Mouse (Mus musculus): ENCODE results near the gene Plod1.
A peak's percentile ranks its signal among the peaks of the same experiment; 100 is the strongest.

Gene Plod1

DNA sequence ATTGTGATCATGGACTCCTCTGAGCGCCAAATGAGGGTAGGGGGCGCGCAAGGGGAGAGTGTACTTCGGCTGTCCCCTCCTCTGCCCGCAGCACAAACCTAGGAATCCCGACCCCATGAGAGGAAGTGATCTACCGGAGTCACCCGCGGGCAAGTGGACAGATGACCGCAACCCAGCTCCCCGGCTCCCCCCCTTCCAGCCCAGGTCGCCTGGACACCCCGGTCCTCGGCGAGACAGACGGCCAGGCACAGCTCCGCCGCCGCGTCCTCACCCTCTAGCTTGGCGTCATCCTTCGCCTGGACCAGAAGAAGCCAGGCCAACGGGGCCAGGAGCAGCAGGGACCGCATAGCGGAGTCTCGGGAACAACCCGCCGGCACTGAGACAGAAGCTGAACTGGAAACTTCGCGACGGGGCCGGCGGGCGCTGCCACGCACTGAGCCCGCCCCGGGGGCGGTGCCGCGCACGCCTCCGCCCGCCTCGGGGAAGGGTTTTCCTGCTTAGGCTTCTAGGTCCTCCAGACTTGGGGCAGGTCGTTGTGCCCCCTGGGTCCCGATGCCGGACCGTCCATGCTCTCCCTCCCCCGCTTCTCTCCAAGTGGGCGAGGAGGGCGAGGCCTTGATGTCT lies at the start of gene Plod1:
Plod1 (minus strand) TSS at position 437 of the 624 bp plus-strand sequence.
- DNase-seq (ENCODE audit: low read depth, low spot score), result peak; percentile 72

DNA sequence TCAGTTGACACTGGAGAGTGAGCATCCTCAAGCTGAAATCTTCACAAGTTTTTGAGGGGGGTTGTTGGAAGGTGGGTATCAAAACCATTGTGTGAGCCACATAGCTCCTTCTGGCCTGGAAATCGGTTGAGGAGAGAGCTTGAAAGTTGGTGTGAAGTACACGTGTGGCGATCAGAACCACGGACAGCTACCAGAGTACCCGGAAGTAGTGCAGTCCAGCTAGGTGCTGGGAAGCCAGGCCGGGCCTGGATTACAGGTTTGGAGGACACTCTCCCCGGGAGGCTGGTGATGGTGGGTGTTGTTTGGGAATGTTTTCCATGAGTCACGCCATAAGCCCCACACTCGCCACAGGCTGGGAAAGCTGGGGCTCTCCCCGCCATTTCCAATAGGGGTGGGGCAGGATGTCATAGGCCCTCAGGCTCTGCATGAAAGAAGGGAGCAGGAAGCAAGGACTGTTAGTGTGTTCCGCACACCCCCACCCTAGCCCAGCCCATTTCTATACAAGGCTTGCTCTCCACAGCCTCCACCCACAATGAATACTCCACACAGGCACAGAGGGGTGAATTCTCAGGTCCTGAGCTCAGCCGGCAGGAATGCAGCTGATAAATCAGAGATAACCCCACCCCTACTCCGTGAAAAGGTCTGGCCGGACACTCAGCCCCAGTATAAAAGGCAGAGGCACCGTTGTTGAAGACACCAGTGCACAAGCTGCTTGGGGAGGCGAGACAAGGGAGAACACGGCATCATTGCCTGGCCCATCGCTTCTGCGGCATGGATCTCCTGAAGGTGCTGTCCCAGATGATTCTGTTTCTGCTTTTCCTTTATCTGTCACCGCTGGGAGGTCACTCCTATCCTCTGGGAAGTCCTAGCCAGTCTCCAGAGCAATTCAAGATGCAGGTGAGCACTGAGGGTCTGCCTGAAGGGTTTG lies 48.9 kb upstream of the Plod1 start, which contains the start of gene Nppb:
Nppb (plus strand) TSS at position 584 of the 928 bp plus-strand sequence.
- peak; percentile 73 for DNase-seq (ENCODE audit: low read depth, low spot score)

DNA sequence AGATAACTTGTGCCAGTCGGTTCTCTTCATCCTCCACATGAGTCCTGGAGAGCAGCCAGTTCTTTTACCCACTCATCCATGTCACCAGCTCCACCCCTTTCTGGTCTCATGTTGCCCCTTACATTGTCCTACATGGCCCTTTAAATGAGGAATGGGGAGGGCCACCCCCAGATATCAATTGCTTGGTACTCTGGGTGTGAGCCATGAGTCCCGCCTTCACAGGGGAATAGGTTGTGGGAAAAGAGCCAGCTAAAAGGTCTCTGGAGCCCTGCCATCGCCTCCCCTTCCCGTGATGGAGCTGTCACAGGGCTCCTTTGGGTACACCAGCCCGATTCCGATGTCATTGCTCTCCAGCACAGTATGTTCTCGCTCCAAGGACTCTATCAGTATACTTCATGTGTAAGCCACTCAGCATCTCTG lies 42.9 kb upstream of the Plod1 start:
- no peak for DNase-seq (ENCODE audit: low read depth, low spot score)

DNA sequence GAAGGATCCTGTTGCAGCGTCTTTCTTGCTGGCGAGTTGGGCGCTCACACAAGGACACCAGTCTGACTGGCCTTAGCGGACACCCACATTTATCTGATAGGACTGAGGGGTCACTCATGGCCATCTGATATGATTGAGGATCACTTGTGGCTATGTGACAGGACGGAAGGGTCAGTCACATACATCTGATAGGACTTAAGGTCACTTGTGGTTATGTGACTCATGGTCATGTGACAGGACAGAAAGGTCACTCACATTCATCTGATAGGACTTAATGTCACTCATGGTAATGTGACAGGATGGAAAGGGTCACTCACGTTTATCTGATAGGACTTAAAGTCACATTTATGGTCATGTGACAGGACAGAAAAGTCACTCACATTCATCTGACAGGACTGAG lies 41.8 kb upstream of the Plod1 start:
- no peak for DNase-seq (ENCODE audit: low read depth, low spot score)

DNA sequence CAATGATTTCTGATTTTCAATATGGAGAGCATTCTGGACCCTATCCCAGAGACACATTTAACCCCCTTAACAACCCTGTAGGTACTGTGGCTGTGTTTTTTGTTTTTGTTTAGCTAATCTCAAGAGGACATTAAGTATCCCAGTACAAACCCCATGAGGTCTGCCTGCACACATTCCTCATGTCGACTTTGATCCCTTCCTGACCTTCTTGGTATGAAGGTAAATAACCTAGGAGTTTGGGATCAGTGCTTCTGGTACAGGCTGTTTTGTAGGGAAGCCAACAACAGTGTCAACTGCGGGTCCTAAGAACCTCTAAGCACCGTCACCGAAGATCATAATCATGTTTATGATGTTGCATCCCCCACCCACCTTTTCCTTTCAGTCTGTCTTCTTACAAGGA lies 41.2 kb upstream of the Plod1 start:
- no peak for DNase-seq (ENCODE audit: low read depth, low spot score)

DNA sequence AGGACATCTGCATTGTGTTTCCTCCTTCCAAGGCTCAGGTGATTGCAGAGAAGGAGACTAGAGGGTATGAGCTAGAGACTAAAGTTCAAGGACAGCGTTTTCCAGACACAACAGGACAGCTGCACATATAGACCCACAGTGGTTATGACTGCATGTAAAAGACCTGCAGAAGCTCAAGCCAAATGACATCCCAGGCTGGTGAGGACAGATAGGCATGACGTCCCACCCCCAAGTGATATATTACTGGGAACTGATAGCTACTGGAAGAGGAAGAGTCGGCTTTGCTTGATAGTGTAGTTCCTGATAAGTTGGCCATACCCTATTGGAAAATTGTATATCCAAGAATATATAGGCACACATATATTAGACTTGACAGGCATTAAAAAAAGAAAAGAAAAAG lies 39.7 kb upstream of the Plod1 start:
- DNase-seq (ENCODE audit: low read depth, low spot score), result no peak

DNA sequence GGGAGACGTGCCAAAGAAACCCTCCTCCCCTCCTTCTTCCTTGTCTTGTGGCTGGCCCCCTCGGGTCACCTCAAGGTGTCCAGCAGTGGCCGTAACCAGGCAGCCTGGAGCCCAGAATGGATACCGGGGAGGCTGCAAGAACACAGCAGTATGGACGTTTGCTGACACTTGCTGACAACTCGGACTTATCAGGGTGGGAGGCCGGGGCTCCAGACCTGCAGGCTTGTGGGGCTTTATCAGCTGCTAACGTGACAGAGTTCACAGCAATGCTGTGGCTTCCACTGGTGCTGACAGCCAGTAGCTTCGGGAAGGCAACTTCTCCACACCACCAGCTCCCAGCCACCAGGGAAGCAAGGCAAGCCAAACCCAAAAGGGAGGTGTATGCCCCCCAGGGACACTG lies 32.8 kb upstream of the Plod1 start:
- DNase-seq (ENCODE audit: low read depth, low spot score), result no peak

DNA sequence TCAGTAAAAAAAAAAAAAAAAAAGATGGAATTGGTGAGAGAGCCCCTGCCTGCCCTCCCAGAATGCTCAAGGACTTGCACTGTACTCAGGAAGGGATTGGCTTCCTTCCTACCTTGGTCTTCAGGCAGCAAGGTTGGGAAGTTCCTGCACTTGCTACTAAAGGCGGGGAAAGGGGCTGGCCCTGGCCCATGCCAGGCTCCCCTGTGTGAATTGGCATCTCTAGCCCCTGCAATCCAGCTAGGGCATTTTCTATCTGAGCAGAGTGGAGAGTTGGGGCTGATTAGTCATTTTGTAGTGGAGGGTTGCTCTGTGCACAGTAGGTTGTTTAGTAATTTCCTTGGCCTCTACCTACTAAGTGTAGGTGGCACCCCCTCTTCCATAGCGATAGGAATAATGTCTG lies 32.2 kb upstream of the Plod1 start:
- DNase-seq (ENCODE audit: low read depth, low spot score), result no peak

DNA sequence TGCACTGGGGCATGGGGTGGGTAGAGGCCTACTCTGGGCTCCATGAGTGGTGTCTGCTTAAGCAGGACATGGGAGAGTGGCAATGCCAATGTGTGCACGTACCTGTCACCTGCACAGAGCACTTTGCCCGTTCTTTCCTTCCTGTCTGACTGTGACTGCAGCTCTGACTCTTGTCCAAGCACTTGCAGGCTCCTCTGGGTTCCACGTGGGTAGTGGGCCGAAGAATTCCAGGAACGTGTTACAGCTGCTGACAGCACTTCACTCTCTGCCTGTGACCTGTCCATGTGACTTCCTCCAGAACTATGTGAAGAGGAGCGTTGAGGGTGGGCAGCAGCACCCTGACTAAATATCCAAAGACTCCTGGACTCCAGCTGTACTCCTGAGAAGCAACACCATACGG lies 29.1 kb upstream of the Plod1 start:
- no peak for DNase-seq (ENCODE audit: low read depth, low spot score)

DNA sequence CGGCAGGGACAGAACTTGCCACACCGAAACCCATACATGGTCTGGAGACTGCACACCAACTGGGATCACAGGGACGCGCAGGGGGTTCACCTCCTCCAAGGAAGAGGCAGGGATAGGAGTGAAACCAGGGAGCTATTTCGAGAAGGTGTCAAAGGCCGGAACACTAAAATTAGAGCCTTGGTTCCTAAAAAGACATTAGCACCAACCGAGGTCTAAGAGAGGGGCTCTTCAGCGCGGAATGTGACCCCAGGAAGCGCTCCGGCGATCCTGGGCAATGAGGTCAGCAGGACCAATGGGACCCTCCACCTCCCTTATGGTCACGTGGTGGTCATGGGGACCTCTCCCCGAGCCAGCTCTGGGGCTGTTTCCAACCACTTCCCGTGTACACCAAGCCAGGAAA lies 27.1 kb upstream of the Plod1 start:
- no peak for DNase-seq (ENCODE audit: low read depth, low spot score)

DNA sequence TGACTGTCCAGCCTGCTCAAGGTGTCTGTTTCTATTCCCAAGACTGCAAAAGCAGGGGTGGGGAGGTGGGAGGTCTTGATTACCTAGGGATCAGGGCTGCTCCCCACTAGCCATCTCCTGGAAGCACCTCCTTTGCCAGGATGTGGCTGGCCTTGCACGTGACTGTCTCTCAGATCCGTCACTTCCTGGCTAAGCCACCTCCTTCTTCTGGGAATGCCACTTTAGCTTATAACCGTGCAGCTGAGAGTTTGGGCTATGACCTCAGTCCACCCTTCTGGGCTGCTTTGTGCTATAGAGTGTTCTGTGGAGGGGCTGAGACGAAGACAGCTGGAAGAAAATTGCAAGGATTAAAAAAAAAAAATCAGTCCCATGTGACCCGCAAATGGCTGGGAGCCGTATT lies 26.2 kb upstream of the Plod1 start:
- DNase-seq (ENCODE audit: low read depth, low spot score), result no peak

DNA sequence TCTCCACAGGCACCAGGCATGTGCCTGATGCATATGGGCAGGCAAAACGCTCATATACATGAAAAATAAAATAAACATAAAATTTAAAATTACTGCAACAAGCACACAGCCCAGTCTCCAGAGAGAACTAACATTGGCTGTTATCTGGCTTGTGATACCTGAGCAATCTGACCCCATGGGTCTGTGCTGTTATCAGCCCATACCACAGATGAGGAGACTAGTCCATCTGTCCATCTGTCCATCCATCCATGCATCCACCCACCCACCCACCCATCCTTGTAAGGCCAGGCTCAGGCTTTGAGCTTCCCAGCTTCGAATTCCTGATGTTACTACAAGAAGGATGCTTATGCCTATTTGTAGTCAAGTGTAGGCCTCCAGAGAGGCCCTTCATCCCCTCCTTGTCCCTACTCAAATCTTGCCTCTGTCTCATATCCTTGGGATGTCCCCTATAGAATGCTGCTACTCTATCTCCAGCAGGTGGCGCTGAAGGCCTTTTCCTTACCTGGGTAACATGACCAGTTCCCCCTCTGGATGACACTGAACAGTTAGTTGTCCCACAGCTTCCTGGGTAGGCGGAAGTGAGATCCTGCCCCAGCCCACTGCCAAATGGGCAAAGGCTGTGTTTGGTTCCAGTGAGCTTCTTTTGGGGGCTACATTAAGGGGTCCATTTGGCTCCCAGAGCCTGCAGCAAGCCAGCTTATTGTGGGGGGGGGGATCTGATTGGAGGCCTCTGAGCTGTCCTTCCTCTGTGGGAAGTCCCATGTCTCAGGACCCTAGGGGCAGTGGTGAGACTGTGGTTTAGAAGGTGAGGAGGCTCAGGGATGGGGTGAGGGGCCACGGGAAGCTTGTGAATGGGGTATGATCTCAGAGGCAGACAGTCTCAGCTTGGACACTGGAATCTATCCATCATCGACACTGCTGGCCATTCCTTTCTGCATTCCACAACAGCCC lies 23.6 kb upstream of the Plod1 start:
- peak; percentile 87 for DNase-seq (ENCODE audit: low read depth, low spot score)

DNA sequence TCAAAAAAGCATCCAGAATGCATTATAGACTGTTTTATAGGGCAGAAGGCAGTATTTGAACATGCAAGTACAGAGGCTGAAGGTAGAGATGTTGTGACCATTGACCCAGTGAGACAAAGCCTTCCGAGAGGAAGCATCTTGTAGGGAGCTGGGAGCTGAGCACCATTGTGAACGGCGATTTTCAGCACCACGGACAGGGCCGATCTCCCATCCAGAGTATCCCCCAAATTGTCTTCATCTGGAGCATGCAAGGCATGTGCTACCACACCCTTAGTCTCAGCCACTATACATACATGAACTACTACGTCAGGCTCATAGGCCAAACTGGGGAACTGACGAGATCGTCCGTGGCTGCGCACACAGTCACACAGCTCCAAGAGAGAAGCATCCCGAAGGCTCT lies 20.6 kb upstream of the Plod1 start:
- DNase-seq (ENCODE audit: low read depth, low spot score), result peak; percentile 74

DNA sequence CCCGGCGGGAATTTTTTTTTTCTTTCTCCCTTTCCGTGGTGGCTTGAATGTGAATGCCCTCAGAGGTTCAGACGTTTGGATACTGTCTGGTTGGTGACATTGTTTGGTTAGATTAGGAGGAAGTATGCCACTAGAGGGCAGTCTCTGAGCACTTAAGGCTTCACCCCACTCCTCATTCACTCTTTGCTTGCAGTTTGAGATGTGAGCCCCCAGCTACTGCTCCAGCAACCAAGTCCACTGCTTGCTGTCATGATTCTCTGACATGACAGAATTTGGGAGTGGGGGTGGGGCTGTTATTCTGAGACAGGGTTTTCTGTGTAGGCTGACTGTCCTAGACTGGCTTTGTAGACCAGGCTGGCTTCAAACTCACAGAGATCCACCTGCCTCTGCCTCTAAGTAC lies 17.0 kb upstream of the Plod1 start:
- peak; percentile 66 for DNase-seq (ENCODE audit: low read depth, low spot score)

DNA sequence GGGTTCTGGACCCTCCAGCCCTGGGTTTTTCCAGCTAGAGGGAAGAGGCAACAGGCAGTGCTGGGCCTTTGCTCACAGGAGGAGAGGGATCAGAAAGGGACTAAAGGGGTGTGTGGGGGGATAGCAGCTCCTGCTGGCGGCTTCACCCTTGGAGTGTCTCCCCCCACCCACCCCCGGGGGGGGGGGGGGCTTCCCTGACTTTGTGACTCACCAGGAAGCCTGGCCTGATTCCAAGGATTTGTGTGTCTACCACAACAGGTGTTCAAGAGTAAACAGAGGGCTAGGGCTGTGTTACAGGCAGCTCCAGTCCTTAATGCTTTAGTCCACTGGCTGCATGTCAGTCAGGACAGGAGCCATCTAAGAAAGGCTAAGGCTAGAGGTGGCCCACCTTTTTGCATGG lies 10.9 kb upstream of the Plod1 start:
- no peak for DNase-seq (ENCODE audit: low read depth, low spot score)

DNA sequence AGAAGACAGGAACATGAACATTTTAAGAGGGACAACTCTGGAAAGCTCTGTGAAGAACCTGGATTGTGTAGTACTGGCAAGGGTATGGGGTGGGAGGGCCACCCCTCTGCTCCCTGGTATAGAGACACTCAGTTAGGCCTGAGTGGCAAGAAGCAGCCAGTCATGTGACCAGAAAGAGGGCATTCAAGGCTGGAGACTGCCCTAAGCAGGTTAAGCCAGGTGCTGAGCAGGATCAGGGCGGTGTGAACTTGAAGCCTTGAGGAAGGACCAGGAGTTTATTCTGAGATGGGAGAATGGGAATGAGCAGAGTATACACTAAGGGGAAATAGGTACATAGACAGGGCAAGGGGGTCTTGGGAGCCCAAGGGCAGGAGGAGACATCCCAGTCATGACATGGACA lies 6.4 kb upstream of the Plod1 start:
- DNase-seq (ENCODE audit: low read depth, low spot score), result no peak

DNA sequence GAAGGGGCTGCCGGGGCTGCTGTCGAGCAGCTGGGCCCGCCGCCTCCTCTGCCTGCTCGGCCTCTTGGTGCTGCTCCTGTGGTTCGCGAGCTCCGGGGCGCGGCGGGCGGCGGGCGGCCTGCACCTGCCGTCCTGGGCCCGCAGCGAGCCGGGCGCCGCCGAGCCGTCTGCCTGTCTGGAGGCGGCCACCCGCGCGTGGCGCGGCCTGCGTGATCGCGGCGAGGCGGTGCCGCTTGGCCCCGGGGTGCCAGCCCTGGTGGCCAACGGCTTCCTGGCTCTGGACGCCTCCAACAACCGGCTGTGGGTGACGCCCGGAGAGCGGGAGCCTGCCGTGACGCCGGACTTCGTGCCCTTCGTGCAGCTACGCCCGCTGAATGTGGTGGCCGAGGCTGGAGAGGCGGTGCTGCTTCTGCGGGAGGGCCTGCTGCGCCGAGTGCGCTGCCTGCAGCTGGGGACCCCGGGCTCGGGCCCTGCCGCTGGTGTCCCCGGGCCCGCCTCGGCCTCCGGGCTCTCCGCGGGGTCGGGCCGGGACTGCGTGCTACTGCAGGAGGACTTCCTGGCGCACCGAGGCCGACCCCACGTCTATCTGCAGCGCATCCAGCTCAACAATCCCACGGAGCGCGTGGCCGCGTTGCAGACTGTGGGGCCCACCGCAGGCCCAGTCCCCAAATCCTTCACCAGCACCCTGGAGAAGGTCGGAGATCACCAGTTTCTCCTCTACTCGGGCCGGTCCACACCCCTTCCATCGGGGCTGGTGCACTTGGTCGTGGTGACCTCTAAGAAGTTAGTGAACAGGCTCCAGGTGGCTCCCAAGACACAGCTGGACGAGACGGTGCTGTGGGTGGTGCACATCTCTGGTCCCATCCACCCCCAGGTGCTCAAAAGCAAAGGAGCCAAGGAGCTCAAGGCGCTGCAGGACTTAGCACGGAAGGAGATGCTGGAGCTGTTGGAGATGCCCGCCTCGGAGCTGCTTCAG lies 4.8 kb upstream of the Plod1 start:
- no peak for DNase-seq (ENCODE audit: low read depth, low spot score)

DNA sequence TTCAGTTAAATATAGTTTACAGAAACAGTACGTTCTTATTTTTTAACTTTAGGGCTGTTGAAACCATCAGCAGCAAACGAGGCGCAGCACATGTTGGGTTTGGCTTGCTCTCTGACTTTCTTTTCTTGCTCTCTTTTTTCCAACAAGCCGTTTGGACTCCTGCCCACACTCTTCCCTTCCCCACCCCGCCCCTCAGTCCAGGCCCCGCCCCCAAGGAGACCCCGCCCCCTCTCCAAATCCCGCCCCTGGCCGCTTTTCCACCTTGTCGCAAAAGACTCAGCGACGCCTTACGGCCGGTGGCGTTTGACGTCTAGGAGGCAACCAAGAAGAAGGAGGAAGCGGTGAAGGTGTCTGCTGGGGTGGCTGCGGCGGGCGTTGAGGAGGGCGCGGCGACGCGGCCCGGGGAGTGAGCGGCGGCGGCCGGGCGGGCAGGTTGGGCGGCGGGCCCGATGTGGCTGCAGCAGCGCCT lies 4.0 kb upstream of the Plod1 start, which contains the start of gene 2510039O18Rik:
2510039O18Rik (plus strand) TSS at position 320 of the 469 bp plus-strand sequence.
- DNase-seq (ENCODE audit: low read depth, low spot score), result peak; percentile 92

DNA sequence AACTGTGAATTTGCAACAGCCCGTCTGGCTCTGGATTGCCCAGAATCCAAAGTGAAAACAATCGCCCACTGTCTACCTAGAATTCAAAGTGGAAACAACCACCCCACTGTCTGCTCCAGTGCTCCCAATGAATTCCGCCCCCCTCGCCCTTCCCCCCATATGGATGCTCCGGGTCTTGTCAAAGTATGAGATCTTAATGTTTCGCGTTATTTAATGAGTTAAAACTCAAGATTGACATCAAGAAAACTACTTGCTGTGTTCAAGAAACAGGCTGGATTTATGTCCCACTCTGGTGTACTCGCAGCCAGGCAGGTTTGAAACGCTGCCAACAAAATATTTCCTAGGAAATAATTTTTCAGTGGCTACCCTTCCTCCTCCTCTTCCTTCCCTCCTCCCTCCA lies 3.5 kb upstream of the Plod1 start:
- peak; percentile 54 for DNase-seq (ENCODE audit: low read depth, low spot score)

All from mesoderm, embryonic 11.5 days (tissue).